Mouse (Mus musculus) layer of hippocampus, adult 2 months (tissue): ENCODE data around the gene Nipbl. TPM values are rescaled to one million over a fixed set of nuclear protein-coding genes. Genes with fewer than 3 reads are reported as not detected.
A peak's percentile ranks its signal among the peaks of the same experiment; 100 is the strongest.
"Not testable (repeated sequence)": the region's sequence is repeated elsewhere in the genome, so short reads cannot be mapped to it uniquely, and the experiment has no call there.

Experiments
- DNase-seq, 2 experiments: peaks; one replicate each; pipeline ENCODE4 v3.0.0; 2022; ENCODE audit warnings: low spot score in 2 of 2
- H3K27ac ChIP-seq: fragments of 200-600 bp; 2 replicates; pipeline ENCODE4 v1.8.1; 2022
- H3K4me3 ChIP-seq: fragments of 200-600 bp; 2 replicates; pipeline ENCODE4 v1.8.1; 2022; ENCODE audit warnings: mild to moderate bottlenecking
- CTCF ChIP-seq: fragments of 200-600 bp; conservative IDR thresholded peaks from 2 replicates; pipeline ENCODE4 v1.8.1; 2022; ENCODE audit warnings: antibody characterized with exemption, mild to moderate bottlenecking, moderate library complexity
- long read RNA-seq, 2 experiments: library from polyadenylated mRNA; stranded (forward); transcript quantifications; one replicate each; pipeline ENCODE4 v2.0.0; 2021; ENCODE audit warnings: borderline mapping rate in 2 of 2
- total RNA-seq, 2 experiments: library from RNA; stranded (reverse); gene quantifications; 2 replicates each; pipeline ENCODE4 v1.2.3; 2021

The Nipbl gene
- total RNA-seq, result 10 to 100 TPM; 32.9 to 35.0 TPM
- long read RNA-seq, experiment 1, partial matches to known transcripts, result 2 of 4 reads
- long read RNA-seq, experiment 1, other reads (novel, unspliced or antisense), result 2 of 4 reads
- long read RNA-seq, experiment 2, partial matches to known transcripts, result 3 of 5 reads
- long read RNA-seq, experiment 2, other reads (novel, unspliced or antisense), result 2 of 5 reads

DNA sequence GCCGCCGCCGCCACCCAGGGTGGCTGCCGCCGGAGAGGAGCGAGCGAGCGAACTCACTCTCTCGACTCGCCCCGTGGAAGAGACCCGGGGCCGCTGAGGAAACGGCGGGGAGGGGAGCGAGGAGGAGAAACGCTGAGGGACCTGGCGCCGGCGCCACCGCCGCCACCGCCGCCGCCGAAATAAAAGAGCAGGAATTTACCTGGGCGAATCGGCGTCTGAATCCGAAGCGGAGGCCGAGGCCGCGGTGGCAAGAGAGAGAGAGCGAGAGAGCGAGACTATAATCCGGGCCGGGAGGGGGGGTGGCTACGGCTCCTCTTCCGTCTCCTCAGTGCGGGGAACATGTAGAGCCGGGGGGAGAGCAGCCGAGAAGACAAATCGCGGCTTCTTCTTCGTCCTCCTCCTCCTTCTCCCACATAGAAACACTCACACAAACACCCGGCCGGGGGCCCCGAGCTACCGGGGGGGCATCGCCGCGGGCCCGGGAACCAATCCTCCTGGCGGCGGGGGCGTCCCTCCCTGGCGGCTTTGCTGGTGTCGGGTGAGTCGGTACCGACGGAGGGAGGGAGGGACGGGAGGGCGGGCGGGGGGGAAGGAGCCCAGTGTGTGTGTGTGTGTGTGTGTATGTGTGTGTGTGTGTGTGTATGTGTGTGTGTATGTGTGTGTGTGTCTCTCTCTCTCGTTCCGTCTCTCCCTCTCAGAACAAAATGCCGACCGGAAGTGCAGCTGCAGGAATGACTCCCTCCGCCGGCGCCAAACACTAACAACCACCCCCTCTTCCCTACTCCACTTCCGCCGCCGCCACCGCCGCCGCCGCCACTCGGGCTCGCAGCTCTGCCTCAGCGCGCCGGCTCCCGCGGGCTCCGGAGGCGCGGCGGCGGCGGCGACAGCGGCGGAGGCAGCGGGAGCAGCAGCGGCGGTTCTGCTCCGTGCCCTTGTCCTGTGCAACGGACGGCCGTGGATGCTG is at the start of gene Nipbl:
TSS of gene Nipbl (minus strand) at position 538 of the 964 bp plus-strand sequence.
- TF ChIP-seq CTCF, result no peak
- H3K27ac ChIP-seq, result peak within 1 kb of the TSS; percentile 98

DNA sequence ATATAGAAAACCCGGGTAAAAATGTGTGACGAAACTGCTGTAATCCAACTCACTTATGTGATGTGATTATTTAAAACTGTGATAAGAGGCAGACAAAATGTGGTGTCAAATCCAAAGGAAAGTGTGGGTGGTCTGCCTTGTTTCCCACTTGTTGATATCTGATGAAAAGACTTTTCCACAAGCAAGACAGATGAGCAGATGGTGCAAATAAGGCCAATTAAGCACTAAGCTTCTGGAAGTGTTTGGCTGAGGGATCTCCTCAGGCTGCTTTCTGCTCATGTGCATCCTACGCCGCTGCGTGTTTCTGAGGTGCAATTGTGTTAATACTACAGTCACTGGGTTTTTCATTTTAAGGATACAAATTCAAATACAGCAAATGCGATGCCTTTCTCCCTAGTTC is 41.0 kb upstream of the Nipbl start:
- Histone ChIP-seq H3K27ac (no peak overlapping the region), H3K4me3 (no peak overlapping the region)
- TF ChIP-seq CTCF, result peak; percentile 50
- peak in 1 of 2 experiments; percentile 46 for DNase-seq

More for the DNA sequence above, at the start of gene Nipbl:
- peak within 1 kb of the TSS; percentile 77 for H3K4me3 ChIP-seq
- peak; percentile 90 to 91 for DNase-seq

DNA sequence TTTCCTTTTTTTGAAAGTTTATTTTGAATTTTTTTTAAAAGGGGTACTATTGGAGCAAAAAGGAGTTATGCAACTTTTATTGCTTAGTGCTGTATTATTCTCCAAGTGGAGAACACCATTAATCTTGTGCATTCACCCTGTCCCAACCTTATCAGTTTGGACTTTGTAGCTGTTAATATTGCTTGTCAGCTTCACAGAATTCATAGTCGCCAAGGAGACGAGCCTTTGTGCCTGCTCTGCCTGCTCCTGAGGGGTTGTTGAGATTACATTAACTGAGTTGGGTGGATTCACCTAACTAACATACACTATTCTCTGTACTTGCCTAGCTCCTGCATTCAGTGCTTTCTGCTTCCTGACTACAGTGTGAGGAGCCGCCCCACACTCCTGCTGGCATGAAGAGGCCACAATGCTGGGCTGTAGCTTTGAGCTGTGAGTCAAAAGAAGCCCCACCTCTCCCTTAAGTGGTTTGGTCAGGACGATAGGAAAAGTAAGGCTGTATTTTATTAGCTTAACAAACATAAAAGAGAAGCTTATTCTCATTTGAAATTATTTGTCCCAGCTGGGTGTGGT is 24.8 kb upstream of the Nipbl start:
- TF ChIP-seq CTCF, result no peak

DNA sequence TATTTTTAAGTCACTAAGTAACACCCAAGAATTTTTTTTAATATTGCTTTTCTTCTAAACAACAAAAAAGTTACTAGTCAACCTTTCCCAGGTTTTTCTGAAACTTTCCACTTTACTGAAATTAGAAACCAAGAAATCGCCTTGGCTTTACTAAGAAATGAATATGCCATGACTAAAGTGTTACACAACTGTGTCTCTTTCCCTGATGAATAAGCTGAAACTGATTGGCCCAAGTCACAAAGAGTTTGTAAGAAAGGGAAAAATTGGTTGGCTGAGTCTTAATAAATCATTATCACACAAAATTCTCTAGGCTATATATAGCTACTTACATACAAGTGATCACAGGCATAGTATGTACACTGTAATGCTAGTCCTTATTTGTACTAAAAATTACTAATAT is 19.3 kb upstream of the Nipbl start:
- no peak for TF ChIP-seq CTCF
- Histone ChIP-seq H3K4me3 (no peak overlapping the region), H3K27ac (no peak overlapping the region)
- DNase-seq, result no peak

More for the DNA sequence above, 24.8 kb upstream of the Nipbl start:
- H3K4me3 ChIP-seq, result no peak overlapping the region
- H3K27ac ChIP-seq, result no peak overlapping the region
- DNase-seq, result no peak

DNA sequence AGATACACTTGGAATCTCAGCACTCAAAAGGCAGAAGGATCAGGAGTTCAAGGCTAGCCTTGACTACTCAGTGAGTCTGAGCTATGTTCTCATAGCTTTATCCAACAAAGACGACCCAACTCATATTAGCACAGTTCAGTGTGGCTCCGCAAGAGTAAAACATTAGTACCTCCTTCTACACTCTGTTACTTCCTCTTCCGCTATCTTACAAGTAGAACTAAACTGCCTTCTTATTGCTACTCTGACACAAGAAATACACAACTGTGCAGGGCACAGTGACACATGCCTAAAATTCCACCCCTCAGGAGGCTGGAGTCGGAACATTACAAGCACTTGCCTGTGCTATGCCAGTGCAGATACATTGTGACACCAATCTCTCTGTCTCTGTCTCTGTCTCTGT is 18.5 kb upstream of the Nipbl start:
- DNase-seq, result no peak
- H3K4me3 ChIP-seq, result no peak overlapping the region
- TF ChIP-seq CTCF, result no peak
- no peak overlapping the region for H3K27ac ChIP-seq

DNA sequence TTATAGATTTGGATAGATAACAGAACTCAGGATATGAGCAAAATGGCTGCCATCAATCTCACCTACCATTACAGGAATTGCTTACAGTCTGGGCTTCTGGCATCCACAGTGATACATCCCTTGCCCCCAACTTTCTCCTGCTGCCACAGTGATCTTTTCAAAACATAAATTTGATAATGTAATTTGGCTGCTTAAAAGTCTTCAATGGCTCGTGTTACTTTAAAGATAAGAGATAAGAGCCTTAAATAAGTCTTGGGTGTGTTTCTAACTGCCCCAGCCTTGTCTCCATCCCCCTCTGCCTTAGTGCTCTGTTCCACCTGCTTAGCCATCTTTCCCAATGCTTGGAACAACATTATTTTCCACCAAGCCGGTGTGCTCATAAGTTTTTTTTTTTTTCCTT is 16.6 kb upstream of the Nipbl start:
- no peak for DNase-seq
- TF ChIP-seq CTCF, result no peak

DNA sequence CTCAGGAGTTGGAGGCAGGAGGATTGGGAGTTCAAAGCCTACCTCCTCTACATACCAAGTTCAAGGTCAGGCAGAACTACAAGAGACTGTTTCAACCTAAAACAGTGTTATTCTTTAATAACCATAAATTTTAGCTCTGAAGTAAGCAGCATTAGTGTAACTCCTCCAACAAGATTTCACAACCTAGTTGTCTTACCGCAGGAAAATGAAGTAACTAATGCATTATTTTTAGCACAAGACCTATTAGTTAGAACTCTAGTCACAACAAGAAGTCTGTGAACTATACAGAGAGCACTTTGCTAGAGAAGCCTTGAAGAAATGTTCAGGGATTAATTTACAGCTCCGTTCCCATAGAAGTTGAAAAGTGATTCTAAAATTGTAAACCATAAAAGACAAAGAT is 15.7 kb upstream of the Nipbl start:
- no peak overlapping the region for H3K4me3 ChIP-seq
- no peak for DNase-seq
- H3K27ac ChIP-seq, result no peak overlapping the region
- no peak for TF ChIP-seq CTCF

More for the DNA sequence above, 16.6 kb upstream of the Nipbl start:
- Histone ChIP-seq H3K27ac (no peak overlapping the region), H3K4me3 (no peak overlapping the region)

DNA sequence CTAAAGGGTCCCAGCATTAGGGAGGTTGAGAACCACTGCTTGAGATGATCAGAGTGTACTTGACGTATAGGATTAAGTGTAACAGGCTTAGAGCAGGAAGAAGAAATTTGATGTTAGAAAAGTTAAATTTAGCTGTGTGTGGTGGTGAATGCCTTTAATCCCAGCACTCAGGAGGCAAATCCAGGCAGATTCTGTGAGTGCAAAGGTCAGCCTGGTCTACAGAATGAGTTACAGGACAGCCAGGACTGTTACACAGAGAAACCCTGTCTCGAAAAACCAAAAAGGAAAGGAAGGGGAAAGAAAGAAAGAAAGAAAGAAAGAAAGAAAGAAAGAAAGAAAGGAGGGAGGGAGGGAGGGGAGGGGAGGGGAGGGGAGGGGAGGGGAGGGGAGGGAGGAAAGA is 12.0 kb upstream of the Nipbl start:
- DNase-seq, H3K27ac ChIP-seq, H3K4me3 ChIP-seq: not testable (repeated sequence)

DNA sequence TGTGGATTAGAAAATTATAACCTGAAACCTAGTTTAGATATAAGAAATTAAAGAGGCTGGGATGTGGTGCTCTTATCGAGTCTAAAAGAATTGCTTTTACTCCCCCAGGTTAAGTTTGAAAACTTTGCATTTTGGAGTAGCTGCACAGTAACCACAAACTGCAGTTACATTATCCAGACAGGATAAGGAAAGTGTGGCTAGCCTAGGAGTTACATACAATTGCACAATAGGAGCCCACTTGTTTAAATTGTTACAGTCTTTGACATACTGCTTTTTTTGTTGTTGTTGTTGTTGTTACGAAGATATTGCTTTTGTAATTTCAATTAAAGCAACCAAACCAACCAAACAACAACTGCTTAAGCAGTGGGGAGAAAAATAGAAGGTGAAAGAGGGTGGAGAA is 11.2 kb upstream of the Nipbl start:
- DNase-seq, result no peak
- H3K4me3 ChIP-seq, result no peak overlapping the region
- TF ChIP-seq CTCF, result no peak
- no peak overlapping the region for H3K27ac ChIP-seq

DNA sequence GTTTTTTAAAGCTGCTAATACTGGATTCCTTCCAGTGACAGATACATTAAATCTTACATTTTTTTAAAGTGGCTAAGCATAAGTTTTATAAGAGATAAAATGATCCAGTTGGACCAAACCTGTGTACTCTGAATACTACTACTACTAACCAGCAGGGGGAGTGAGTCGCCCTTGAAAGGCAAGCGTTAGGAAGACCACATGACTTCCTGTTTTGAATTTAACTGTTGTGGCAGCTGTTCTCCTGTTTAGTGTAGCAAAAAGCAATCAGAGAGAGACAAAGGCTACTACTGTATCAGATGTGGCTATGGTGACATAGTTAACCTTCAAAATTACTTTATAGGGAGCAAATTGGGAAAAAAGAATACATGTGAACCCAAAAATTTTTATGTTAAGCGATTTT is 6.8 kb upstream of the Nipbl start:
- peak in 1 of 2 experiments; percentile 21 for DNase-seq
- TF ChIP-seq CTCF, result peak; percentile 79

DNA sequence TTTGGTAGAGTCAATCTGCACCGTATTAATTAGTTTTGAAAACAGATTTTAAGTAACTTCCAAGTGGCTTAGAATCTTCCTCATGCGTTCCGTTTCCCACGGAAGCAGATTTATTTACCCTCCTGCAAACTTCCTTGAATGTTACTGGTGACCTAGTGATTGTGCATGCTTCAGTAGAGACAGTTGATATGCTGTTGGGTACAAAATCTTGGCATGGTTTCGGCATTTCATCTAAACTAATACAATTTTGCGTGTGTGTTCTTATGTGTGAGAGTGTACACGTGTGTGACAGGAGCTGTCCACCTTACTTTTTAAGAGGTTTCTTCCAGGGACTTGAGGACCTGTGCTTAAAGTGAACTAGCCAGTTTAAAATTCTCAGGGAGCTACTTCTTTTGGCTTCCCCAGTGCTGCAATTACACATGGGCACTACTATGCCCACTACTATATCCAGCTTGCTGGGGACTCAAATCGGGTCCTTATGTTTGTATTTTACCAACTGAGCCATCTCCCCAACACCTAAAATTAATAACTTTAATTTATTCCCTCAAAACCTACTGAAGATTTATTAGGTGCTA is 3.0 kb upstream of the Nipbl start:
- DNase-seq, result no peak
- no peak overlapping the region for H3K27ac ChIP-seq
- peak overlapping the region; percentile 77 for H3K4me3 ChIP-seq
- no peak for TF ChIP-seq CTCF

More for the DNA sequence above, 6.8 kb upstream of the Nipbl start:
- H3K27ac ChIP-seq, result no peak overlapping the region
- H3K4me3 ChIP-seq, result no peak overlapping the region

DNA sequence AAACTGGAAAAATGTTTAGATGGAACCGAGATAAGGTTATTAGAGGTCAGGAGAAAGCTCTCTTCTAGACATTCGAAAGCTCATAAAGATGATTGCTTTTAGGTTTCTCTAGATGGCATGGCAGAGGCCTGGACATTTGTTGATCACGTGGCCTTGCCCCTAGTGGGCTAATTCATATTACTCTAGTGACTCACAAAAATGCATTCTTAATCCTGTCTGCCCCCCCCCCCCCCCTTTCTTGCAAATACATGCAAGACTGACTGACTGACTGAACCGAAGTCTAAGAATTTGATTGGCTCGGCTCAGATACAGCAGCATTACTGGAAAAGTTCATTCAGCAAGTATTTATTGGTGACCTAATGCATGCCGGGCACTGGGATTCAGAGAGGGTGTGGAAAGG is 2.2 kb upstream of the Nipbl start:
- H3K4me3 ChIP-seq, result peak overlapping the region; percentile 77
- TF ChIP-seq CTCF, result peak; percentile 56
- DNase-seq, result no peak
- H3K27ac ChIP-seq, result peak overlapping the region; percentile 98; the same call in 1 of the 2 replicates

DNA sequence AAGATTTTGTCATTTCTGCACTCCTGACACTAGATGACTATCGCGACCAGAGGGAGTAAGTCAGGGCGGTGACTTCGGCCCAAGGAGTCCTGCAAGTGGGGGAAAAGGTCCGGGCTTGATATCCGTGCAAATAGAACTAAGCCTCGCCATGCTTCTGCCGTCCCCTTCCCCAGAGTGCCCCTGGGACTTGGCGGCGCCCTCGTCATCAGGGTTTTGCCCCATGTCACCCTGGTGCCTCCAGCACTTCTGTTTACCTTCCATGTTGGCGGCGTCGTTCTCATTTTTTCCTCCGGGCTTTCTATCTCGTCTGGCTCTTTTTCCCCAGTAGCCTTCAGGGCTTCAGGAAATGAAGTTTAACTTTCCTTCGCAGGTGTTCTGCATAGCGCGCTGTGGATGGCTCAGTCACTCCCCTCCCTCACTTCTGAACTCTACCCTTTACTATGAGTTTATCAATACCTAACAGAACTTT is 1.7 kb upstream of the Nipbl start:
- Histone ChIP-seq H3K27ac (peak overlapping the region; percentile 98; the same call in 1 of the 2 replicates), H3K4me3 (peak overlapping the region; percentile 77)
- TF ChIP-seq CTCF, result no peak
- no peak for DNase-seq
